Mouse (Mus musculus) hindbrain, postnatal 0 days (tissue): ENCODE measurements at regions not wholly inside any gene's neighbourhood (a gene's known extent, or its start where the extent isn't known, plus 50 kb on each side); places are given as distances from the start of the nearest gene placed in this dataset.

ENCODE experiments used
- ATAC-seq: fragments of 200-750 bp; cut with Nextera tagmentation; 2 replicates; pipeline ENCODE4 v1.8.0; 2017; ENCODE audit warnings: mild to moderate bottlenecking, moderate TSS enrichment, moderate library complexity
- DNase-seq: peaks from one replicate; pipeline ENCODE4 v3.0.0-alpha.2; 2015; ENCODE audit warnings: low spot score
- H3K27ac ChIP-seq: fragments of 300-500 bp; sonication (generic); 2 replicates; pipeline ENCODE4 v1.5.1; 2014; ENCODE audit warnings: mild to moderate bottlenecking
- H3K27me3 ChIP-seq: fragments of 300-500 bp; sonication (generic); 2 replicates; pipeline ENCODE4 v1.6.1; 2014; ENCODE audit warnings: low read length, mixed read lengths; ENCODE audit not compliant: insufficient read depth
- H3K36me3 ChIP-seq: fragments of 300-500 bp; sonication (generic); 2 replicates; pipeline ENCODE4 v1.6.1; 2014; ENCODE audit warnings: low read length, mixed read lengths; ENCODE audit not compliant: insufficient read depth
- H3K4me1 ChIP-seq: fragments of 300-500 bp; sonication (generic); 2 replicates; pipeline ENCODE4 v1.6.1; 2014; ENCODE audit warnings: antibody characterized with exemption, low read length, mixed read lengths; ENCODE audit not compliant: insufficient read depth
- H3K4me2 ChIP-seq: fragments of 300-500 bp; sonication (generic); 2 replicates; pipeline ENCODE4 v1.6.1; 2014; ENCODE audit warnings: low read depth, mild to moderate bottlenecking, low read length, moderate library complexity, mixed read lengths
- H3K4me3 ChIP-seq: fragments of 300-500 bp; sonication (generic); 2 replicates; pipeline ENCODE4 v1.5.1; 2014; ENCODE audit warnings: low read length
- H3K9ac ChIP-seq: fragments of 300-500 bp; sonication (generic); replicated peaks from 2 replicates; pipeline ENCODE4 v1.6.1; 2014; ENCODE audit warnings: mild to moderate bottlenecking, low read length, moderate library complexity, mixed read lengths
- H3K9me3 ChIP-seq: fragments of 300-500 bp; sonication (generic); 2 replicates; pipeline ENCODE4 v1.6.1; 2016; ENCODE audit warnings: low read length, mixed read lengths
- CTCF ChIP-seq: IDR thresholded peaks from 2 replicates; pipeline ENCODE4 v1.5.1; 2016; ENCODE audit warnings: antibody characterized with exemption, control low read depth, low read depth
- WGBS: fragments of 180-500 bp; shearing (Covaris S2); extraction: QIAGEN DNeasy Blood & Tissue Kit; methylation state at CpG from one replicate; pipeline ENCODE4 v1.1.7; 2014; 5-methylcytosine and 5-hydroxymethylcytosine counted together

- no peak overlapping the region for H3K4me2 ChIP-seq
- no peak overlapping the region for H3K4me3 ChIP-seq
- TF ChIP-seq CTCF, result no peak
- H3K27me3 ChIP-seq, result no peaks in the 10 kb centered on the region
- no peak overlapping the region for H3K27ac ChIP-seq
- ATAC-seq (no peak), DNase-seq (no peak)
- no peaks in the 10 kb centered on the region for H3K36me3 ChIP-seq
- no peaks in the 10 kb centered on the region for H3K4me1 ChIP-seq
- no peak overlapping the region for H3K9ac ChIP-seq
- H3K9me3 ChIP-seq, result no peaks in the 10 kb centered on the region
- WGBS, result 88% methylated on average over 8 of the region's 8 CpGs
These were observed 141.5 kb upstream of the Jag1 start for GRCm38 (mm10) chr2:137257847-137258515.

GRCm38 (mm10) chr2:137247931-137248330 is 131.5 kb upstream of the Jag1 start:
- no peak for DNase-seq
- no peak overlapping the region for H3K4me3 ChIP-seq
- no peak for TF ChIP-seq CTCF
- no peak overlapping the region for H3K9ac ChIP-seq
- no peaks in the 10 kb centered on the region for H3K9me3 ChIP-seq
- ATAC-seq, result no peak
- no peak overlapping the region for H3K27ac ChIP-seq
- WGBS, result 62% methylated on average over 7 of the region's 7 CpGs
- H3K27me3 ChIP-seq, result no peaks in the 10 kb centered on the region
- H3K4me2 ChIP-seq, result no peak overlapping the region
- no peaks in the 10 kb centered on the region for H3K36me3 ChIP-seq
- no peaks in the 10 kb centered on the region for H3K4me1 ChIP-seq

- TF ChIP-seq CTCF, result no peak
- ATAC-seq, result no peak
These were observed 127.9 kb upstream of the Jag1 start for GRCm38 (mm10) chr2:137244370-137244769.

GRCm38 (mm10) chr2:137243914-137244313 is 127.5 kb upstream of the Jag1 start:
- no peak overlapping the region for H3K27ac ChIP-seq
- TF ChIP-seq CTCF, result no peak
- WGBS, result 18% methylated on average over 5 of the region's 5 CpGs
- no peak overlapping the region for H3K4me2 ChIP-seq
- H3K4me1 ChIP-seq, result no peaks in the 10 kb centered on the region
- 0 out of 2 replicates have a peak, but pooled peaks have one; percentile 38 for ATAC-seq
- no peaks in the 10 kb centered on the region for H3K27me3 ChIP-seq
- H3K36me3 ChIP-seq, result no peaks in the 10 kb centered on the region
- peak; percentile 49 for DNase-seq
- H3K4me3 ChIP-seq, result no peak overlapping the region
- no peaks in the 10 kb centered on the region for H3K9me3 ChIP-seq
- H3K9ac ChIP-seq, result no peak overlapping the region

More at GRCm38 (mm10) chr2:137244370-137244769, 127.9 kb upstream of the Jag1 start:
- Histone ChIP-seq H3K9me3 (no peaks in the 10 kb centered on the region), H3K36me3 (no peaks in the 10 kb centered on the region), H3K27ac (no peak overlapping the region), H3K4me1 (no peaks in the 10 kb centered on the region), H3K4me2 (no peak overlapping the region), H3K4me3 (no peak overlapping the region), H3K27me3 (no peaks in the 10 kb centered on the region), H3K9ac (no peak overlapping the region)
- 67% methylated on average over 6 of the region's 6 CpGs for WGBS
- DNase-seq, result no peak

GRCm38 (mm10) chr2:137236961-137237360 is 120.5 kb upstream of the Jag1 start:
- DNase-seq (no peak), ATAC-seq (no peak)
- H3K4me3 ChIP-seq, result no peak overlapping the region
- no peaks in the 10 kb centered on the region for H3K4me1 ChIP-seq
- H3K4me2 ChIP-seq, result no peak overlapping the region
- H3K36me3 ChIP-seq, result no peaks in the 10 kb centered on the region
- no peak overlapping the region for H3K27ac ChIP-seq
- TF ChIP-seq CTCF, result no peak
- no peak overlapping the region for H3K9ac ChIP-seq
- no peaks in the 10 kb centered on the region for H3K9me3 ChIP-seq
- 58% methylated on average over 3 of the region's 3 CpGs for WGBS
- H3K27me3 ChIP-seq, result no peaks in the 10 kb centered on the region

GRCm38 (mm10) chr2:137233936-137234335 is 117.5 kb upstream of the Jag1 start:
- H3K4me1 ChIP-seq, result peaks cover 3% of the 10 kb centered on the region; the same call in 1 of the 2 replicates
- no peaks in the 10 kb centered on the region for H3K9me3 ChIP-seq
- H3K9ac ChIP-seq, result no peak overlapping the region
- H3K27me3 ChIP-seq, result no peaks in the 10 kb centered on the region
- no peak overlapping the region for H3K4me3 ChIP-seq
- TF ChIP-seq CTCF, result no peak
- H3K4me2 ChIP-seq, result no peak overlapping the region
- no peaks in the 10 kb centered on the region for H3K36me3 ChIP-seq
- ATAC-seq, result no peak
- no peak overlapping the region for H3K27ac ChIP-seq
- DNase-seq, result peak; percentile 32
- 31% methylated on average over 3 of the region's 3 CpGs for WGBS

GRCm38 (mm10) chr2:137231161-137231560 is 114.7 kb upstream of the Jag1 start:
- no peaks in the 10 kb centered on the region for H3K27me3 ChIP-seq
- DNase-seq, result no peak
- no peak overlapping the region for H3K9ac ChIP-seq
- ATAC-seq, result no peak
- peaks cover 3% of the 10 kb centered on the region; the same call in 1 of the 2 replicates for H3K4me1 ChIP-seq
- TF ChIP-seq CTCF, result no peak
- no peak overlapping the region for H3K27ac ChIP-seq
- H3K4me2 ChIP-seq, result no peak overlapping the region
- H3K4me3 ChIP-seq, result no peak overlapping the region
- H3K36me3 ChIP-seq, result no peaks in the 10 kb centered on the region
- no peaks in the 10 kb centered on the region for H3K9me3 ChIP-seq
